Mouse (Mus musculus) liver, adult (tissue): ENCODE data around the gene Gm20388.

Source experiments
- GATA4 ChIP-seq: IDR thresholded peaks from 2 replicates; pipeline ENCODE4 v1.6.1; 2014; ENCODE audit warnings: mild to moderate bottlenecking, low read length; ENCODE audit not compliant: insufficient replicate concordance

The Gm20388 gene

DNA sequence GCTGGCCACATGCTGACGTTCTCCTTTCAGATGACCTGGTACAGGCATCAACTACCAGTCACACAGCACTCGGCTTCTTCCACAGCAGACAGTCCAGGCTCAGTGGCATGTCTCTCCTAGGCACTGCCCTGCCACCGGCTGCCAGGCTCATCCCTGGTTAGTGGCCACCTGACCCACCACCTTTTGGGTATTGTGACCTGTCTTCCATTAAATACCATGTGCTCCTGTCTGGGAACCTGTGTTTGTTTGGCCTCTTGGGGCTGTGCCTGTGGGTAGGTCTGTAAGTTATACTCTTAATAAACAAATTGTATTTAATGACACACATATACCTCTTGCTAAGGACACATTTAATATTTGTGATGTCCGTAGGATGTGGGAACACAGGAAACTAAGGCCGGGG lies 460.5 kb downstream of the Gm20388 start:
- TF ChIP-seq GATA4 = no peak

DNA sequence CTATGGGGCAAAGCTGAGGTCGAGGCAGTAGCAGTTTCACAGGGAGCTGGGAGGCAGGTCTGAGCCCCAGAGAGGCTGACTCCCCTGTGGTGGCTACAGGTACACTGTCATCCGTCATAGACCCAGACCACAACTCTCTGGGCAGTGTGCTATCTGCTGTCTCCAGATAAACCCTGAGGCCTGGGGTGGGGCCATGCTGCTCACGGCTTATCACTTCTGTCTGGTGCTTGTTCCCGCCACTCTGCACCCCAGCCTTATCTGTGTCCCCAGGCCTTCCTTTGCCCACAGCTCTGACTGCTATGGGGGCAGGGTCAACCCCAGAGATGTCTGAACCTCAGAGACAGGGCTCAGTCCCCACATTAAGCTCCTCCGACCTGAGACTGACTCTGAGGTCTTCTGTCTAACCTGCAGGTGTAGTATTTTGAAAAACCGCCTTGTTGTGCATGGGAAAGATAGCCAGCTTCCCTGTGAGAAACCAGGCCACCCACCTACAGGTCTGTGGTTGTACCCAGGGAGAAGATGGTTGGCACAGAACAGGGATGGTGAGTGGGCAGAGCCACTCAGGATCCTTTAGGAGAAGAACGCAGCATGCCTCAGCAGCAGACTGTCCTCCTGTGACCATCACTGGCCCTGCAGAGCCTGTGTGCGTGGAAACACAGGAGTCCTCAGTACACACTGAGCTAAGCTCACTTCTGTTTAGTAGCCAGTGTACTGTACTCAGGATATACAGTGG lies 461.2 kb downstream of the Gm20388 start:
- peak; percentile 56; the same call in 1 of the 2 replicates for TF ChIP-seq GATA4

DNA sequence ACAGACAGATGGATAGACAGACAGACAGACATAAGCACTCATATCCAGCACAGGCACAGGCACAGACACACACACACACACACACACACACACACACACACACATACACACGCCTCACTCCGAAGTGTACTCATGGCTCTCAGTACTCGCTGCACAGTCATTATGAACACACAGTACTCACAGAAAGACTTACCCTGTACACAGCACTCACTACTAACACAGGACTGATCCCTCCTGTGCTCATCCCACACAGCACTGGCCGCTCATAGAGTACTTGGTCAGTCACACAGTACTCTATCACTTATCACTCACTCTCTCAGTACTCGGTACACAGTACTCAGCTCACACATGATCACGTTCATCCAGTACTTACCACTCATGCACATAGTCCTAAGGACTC lies 462.0 kb downstream of the Gm20388 start:
- TF ChIP-seq GATA4 = no peak

DNA sequence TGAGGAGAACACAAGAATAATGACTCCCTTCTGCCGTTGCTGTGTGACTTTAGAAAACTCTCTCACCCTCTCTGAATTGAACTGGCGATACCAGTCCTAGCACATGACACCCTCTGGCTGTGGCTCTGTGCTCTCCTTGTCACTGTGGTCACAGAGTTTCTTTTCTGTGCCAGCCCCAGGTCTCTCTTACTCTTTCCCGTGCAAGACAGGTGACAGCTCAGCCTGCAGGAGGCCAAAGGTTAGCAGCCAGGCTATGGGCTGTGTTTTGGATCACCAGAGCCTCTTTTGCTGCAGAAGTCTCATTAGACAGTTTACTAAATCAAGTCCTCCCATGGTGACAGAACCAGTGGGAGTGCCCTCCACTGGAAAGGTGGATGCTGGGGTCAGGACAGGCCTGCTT lies 463.0 kb downstream of the Gm20388 start:
- no peak for TF ChIP-seq GATA4

DNA sequence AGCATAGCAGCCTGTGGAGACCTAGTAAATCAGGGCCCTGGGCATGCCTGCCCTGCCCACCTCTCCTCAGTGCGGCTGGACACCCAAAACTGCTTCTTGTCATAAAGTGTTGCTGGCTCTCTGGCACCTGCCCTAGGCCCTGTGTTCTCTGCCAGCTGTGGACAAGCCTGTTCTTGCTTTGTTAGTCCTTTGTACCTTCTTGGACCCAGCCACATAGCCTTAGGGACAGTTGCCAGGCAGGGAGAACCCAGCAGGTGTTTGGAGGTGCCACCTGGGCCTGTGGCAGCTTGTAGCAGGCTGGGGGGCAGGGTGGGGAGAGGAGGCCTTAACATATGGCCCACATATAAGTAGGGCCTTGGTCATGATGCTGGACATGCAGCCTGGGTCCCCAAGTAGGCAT lies 463.4 kb downstream of the Gm20388 start:
- no peak for TF ChIP-seq GATA4

DNA sequence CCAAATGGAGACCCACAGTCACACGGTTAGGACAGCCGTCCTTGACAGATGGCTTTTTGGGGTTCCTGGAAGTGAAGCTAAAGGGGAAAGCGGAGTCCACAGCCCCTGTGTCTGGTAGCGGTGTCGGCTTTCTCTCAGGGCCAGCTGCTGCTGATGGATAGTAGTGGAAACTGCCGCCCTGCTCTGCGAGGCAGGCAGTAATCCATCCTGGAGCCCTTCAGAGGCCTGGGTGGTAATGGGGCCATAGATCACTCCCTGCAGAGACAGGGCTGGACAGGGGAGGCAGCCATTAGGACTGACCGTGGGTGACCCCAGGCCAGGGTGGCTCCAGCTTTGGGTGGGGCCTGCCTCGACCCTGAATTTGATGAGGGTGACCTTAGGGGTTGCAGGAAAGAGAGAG lies 463.9 kb downstream of the Gm20388 start:
- TF ChIP-seq GATA4 = no peak

DNA sequence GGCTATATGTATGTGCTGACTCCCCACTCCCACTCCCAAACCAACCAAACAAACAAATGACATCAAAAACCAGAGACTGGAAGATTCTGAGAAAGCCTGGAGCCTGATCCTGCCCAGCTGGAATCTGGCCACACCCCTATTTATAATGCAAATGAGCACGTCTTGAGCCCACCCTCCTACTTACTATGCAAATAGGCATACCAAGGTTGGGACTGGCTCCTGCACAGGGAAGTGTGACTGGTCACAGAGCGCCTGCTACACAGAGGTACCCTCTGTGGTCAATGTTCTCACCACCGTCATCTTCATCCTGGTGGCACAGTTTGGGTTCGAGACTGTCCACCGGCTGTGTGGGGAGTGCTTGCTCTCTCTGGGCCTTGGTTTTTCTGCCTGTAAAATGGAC lies 464.5 kb downstream of the Gm20388 start:
- TF ChIP-seq GATA4 = no peak

DNA sequence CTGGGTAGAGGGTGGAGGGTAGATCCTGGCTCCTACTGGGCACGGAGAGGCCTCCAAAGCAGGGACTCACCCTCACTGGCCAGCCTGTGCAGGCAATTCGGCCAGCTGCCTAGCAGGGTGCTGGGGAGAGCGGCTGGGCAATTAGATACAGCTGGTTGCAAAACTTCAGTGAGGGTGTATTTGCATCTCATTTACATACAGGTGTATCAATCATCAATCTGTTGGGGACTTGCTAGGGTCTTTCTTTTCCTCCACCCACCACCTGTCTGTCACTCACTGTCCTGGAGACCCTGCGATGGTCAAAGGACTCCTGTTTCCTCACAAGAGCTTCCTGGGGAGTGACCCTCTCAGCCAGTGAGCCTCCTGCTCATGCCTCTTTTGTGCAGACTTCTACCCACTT lies 465.6 kb downstream of the Gm20388 start:
- no peak for TF ChIP-seq GATA4

DNA sequence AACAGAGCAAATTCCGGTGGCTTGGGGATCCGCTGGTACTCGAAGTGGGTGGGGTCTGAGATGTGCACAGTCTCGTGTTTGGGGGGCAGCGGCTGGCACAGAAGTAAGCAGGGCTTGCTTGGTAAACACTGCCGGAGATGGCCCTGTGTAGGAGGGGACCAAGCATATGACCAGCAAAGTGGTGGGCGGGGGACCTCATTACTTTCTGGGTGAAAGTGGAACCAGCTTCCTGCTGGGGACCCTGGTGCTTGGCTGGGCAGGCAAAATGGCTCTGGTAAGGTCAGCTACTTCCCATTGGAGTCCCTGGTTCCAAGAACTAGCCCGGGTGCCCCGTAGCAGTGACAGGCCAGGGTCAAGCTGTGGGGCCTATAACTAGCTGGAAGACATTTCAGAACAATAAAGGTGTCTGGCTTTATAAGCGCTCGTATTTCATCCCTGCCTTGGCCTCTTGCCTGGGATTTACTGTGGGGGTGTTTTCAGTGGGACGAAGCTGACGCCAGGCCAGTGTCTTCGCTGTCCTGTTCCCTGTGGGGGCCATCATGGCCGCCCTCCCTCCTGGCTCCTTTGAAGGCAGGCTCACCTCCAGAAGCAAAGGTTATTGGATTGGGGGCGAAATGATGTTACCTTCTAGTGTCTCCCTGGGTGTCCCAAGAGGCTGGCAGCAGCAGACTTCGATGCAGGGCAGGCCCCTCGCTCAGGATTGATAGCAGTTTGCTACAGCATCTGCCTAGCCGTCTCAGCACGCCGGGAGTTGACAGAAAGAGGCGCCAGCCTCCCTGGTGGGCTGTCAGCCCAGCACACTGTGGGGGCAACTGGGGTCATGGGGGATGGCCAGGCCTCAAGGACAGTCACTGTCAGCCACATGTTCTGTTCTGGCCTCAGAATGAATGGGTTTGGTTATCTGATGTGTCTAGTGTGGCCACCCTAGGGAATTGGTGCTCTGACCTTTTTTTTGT lies 466.5 kb downstream of the Gm20388 start:
- TF ChIP-seq GATA4 = no peak

DNA sequence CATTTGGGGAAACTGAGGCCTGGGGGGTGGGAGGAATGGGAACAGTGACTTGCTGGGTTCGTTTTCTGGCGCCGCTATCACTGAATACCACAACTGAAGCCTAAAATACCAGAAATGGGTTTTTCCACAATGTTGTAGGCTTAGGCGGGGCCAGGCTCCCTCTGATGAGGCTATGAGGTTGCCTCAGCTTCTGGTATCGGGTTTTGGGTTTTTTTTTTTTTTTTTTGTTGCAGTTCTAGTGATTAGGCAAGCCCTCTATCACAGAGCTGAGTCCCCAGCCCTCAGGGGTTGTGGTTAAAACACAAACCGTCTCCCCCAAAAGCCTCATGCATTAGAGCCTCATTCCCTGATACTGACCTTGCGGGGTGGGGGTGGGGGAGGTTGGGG lies 467.2 kb downstream of the Gm20388 start:
- TF ChIP-seq GATA4 = no peak

DNA sequence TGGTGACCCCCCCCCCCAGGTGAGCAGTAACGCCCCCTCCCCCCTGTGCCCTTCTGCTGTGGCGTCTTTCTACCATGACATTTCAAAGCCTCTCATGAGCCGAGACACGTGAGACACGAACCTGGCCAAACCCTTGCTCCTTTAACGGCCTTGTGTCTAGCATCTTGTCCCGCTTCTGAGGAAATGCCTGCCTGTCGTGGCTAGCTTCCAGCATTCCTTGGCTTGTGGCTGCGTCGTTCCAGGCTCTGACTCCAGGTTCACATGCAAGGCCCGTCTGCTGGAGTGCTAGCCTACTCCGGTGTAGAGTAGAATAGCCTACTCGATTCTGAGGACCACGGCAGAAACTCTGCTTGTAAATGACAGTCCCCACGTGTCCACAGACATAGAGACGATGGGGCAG lies 467.7 kb downstream of the Gm20388 start:
- no peak for TF ChIP-seq GATA4

DNA sequence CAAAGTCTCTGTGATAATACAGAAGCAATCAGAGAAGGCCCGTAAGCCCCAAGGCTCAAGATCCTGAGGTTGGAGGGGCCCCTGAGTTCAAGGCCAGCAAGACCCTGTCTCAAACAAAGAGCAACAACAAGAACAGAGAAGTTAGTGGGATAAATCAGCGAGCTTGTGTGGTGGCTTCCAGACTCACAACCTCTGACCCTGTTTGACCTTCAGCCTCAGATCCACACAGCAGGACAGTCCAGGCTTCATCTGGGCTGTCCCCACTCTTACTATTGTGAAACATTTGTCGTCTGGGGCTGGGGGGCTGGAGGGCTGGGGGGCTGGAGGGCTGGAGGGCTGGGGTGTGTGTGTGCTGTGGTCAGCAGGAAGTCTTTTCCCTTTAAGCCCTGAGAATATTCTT lies 468.4 kb downstream of the Gm20388 start:
- no peak for TF ChIP-seq GATA4

DNA sequence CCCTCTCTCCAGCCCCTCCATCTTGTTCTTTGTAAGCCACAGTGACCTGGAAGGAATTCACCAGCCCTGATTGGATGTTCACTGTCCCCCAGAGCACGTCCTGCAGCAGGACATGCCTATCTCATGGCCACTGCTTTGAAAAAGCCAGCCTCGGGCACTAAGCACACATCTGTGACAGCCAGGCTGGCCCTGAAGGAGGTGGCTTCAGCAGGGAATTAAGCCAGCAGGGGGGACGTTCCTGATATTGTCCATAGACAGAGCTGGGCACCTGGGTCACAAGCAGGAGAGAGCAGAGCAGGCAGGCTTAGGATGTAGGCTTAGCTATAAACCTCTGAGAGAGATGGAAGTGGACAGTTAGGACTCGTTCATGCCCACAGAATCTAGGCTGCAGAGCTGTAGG lies 471.2 kb downstream of the Gm20388 start:
- no peak for TF ChIP-seq GATA4

DNA sequence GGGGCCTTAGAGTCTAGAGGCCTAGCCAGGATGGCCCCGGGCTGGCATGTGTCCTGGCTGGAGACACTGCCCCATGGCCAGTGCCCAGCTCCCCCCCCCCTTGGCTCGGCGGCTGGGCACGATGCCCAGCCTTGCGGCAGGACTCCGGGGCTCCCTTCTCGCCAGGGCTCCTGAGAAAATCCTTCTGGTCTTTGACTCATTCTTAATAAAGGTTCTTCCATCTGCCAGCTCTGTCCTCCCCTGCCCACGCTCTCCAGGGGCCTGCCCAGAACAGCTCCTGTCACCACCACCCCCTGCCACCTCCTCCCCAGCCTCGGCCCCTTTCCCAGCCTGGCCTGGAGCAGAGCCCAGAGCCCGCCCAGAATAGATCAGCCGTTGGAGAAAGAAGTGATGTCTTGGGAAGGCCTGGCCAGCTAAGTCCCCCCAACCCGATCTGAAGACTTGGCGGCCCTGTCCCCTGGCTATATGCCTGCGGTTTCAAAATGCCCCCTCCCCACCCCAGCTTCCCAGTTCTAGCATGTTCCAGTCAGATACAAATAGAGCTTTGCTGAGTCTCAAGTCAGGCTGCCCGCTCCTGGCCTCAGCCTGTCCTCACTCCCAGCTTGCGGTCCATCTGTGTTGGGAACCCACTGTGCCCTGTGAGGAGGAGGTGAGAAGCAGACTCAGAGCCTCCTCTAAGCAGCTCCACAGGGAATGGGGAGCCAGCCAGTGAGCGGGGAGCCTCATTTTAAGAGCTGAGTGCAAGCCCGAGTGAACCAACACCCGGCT lies 472.0 kb downstream of the Gm20388 start:
- TF ChIP-seq GATA4 = no peak

DNA sequence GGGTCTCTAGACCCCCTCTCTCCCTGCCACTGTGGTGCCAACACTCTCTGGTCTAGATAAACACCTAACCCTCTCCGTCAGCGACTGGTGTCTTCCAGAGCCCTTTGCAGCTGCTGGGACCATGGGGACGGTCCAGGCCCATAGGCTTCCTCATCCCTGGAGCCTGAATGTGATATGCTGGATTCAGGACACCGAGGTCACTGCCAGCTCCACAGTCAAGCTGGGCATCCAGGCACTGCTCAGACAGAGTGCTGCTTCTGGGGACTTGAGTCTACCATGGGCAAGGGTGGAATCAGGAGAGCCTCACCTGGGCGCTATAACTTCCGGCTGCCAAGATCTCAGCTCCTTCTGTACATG lies 472.5 kb downstream of the Gm20388 start:
- TF ChIP-seq GATA4 = no peak

DNA sequence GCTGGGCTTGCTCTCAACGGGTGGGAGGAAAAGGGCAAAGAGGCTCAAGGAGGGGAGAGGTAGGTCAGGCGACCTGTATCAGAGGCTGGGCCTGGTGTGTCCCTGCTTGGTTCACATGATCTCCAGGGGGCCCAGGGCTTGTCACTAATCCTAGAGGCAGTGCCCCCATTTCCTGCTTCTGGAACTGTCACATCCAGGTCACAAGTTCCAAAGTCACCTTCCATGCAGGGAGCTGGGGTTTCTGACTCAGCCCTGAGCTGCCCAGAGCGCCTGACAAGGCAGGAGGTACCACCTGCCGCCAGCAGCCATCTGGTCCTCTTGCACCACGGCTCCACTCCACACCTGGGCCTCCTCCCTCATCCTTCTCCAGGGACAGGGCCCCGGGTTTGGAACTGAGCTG lies 473.1 kb downstream of the Gm20388 start:
- TF ChIP-seq GATA4 = no peak
